Mouse (Mus musculus): Measurements from ENCODE around the gene Scn10a. TPM values are rescaled to one million over a fixed set of nuclear protein-coding genes. Genes with fewer than 3 reads are reported as not detected.

Scn10a gene
- polyA plus RNA-seq, 1 experiment from 2014 or later, result 1.4 TPM

GRCm38 (mm10) chr9:119562256-119562655 is 156.9 kb downstream of the Scn10a start:
- Histone ChIP-seq H3K9me3 (replicated peaks; ENCODE audit: control insufficient read depth, low read length) (no peaks in the 10 kb centered on the region), H3K9ac (ENCODE audit: low read length) (no peak overlapping the region), H3K27ac (ENCODE audit: low read length) (no peak overlapping the region), H3K4me1 (ENCODE audit: control insufficient read depth, insufficient read depth, low read length) (peaks cover 22% of the 10 kb centered on the region), H3K36me3 (ENCODE audit: control insufficient read depth, insufficient read depth) (no peaks in the 10 kb centered on the region), H3K4me3 (ENCODE audit: low read length) (no peak overlapping the region), H3K27me3 (ENCODE audit: control insufficient read depth, insufficient read depth, low read length) (peaks cover 2% of the 10 kb centered on the region; the same call in 1 of the 2 replicates), H3K4me2 (ENCODE audit: low read depth, low read length) (no peak overlapping the region)
- 70% methylated on average over 12 of the region's 12 CpGs for WGBS
- ATAC-seq (replicated peaks; ENCODE audit: extremely low read depth, insufficient read depth, low FRiP score), result no peak

GRCm38 (mm10) chr9:119561746-119562145 is 157.4 kb downstream of the Scn10a start:
- Histone ChIP-seq H3K27me3 (ENCODE audit: control insufficient read depth, insufficient read depth, low read length) (peaks cover 2% of the 10 kb centered on the region; the same call in 1 of the 2 replicates), H3K36me3 (ENCODE audit: control insufficient read depth, insufficient read depth) (no peaks in the 10 kb centered on the region), H3K4me3 (ENCODE audit: low read length) (no peak overlapping the region), H3K27ac (ENCODE audit: low read length) (no peak overlapping the region), H3K9me3 (replicated peaks; ENCODE audit: control insufficient read depth, low read length) (no peaks in the 10 kb centered on the region), H3K4me2 (ENCODE audit: low read depth, low read length) (no peak overlapping the region), H3K4me1 (ENCODE audit: control insufficient read depth, insufficient read depth, low read length) (peaks cover 22% of the 10 kb centered on the region), H3K9ac (ENCODE audit: low read length) (no peak overlapping the region)
- ATAC-seq (replicated peaks; ENCODE audit: extremely low read depth, insufficient read depth, low FRiP score), result no peak
- 57% methylated on average over 8 of the region's 8 CpGs for WGBS

- no peak overlapping the region for H3K9ac ChIP-seq (ENCODE audit: low read length)
- ATAC-seq (replicated peaks; ENCODE audit: extremely low read depth, insufficient read depth, low FRiP score), result no peak
- WGBS, result 64% methylated on average over 16 of the region's 16 CpGs
- H3K4me2 ChIP-seq (ENCODE audit: low read depth, low read length), result no peak overlapping the region
- H3K4me1 ChIP-seq (ENCODE audit: control insufficient read depth, insufficient read depth, low read length), result peaks cover 17% of the 10 kb centered on the region
- no peaks in the 10 kb centered on the region for H3K27me3 ChIP-seq (ENCODE audit: control insufficient read depth, insufficient read depth, low read length)
- no peaks in the 10 kb centered on the region for H3K36me3 ChIP-seq (ENCODE audit: control insufficient read depth, insufficient read depth)
- no peak overlapping the region for H3K4me3 ChIP-seq (ENCODE audit: low read length)
- no peaks in the 10 kb centered on the region for H3K9me3 ChIP-seq (replicated peaks; ENCODE audit: control insufficient read depth, low read length)
- H3K27ac ChIP-seq (ENCODE audit: low read length), result no peak overlapping the region
These were observed 159.4 kb downstream of the Scn10a start for GRCm38 (mm10) chr9:119559537-119560276.

Other genes with a start within 250 kb of the Scn10a start
- gene Scn5a, start 140.3 kb downstream of the Scn10a start, polyA plus RNA-seq (2015; fragmentation: Nextera tagmentation; extraction: Ambion mirVana), result 7.5 and 9.0 TPM in 2 replicates
- gene Scn11a, start 106.1 kb upstream of the Scn10a start, polyA plus RNA-seq (2015; fragmentation: Nextera tagmentation; extraction: Ambion mirVana), result 0.05 TPM in 1 of 2 replicates, not detected in the other
- 36.1 and 37.3 TPM in 2 replicates for gene Wdr48, start 175.6 kb upstream of the Scn10a start, polyA plus RNA-seq (2015; fragmentation: Nextera tagmentation; extraction: Ambion mirVana)
- gene Gorasp1, start 218.2 kb upstream of the Scn10a start, polyA plus RNA-seq (2015; fragmentation: Nextera tagmentation; extraction: Ambion mirVana), result 22.4 and 23.1 TPM in 2 replicates
- gene Ttc21a, start 218.3 kb upstream of the Scn10a start, polyA plus RNA-seq (2015; fragmentation: Nextera tagmentation; extraction: Ambion mirVana), result 0.37 and 0.39 TPM in 2 replicates

Measured in heart, embryonic 16.5 days (tissue).